Mouse (Mus musculus): ENCODE measurements at regions not wholly inside any gene's neighbourhood (a gene's known extent, or its start where the extent isn't known, plus 50 kb on each side); places are given as distances from the start of the nearest gene placed in this dataset.
A peak's percentile ranks its signal among the peaks of the same experiment; 100 is the strongest.
"Not testable (repeated sequence)": the region's sequence is repeated elsewhere in the genome, so short reads cannot be mapped to it uniquely, and the experiment has no call there.

DNA sequence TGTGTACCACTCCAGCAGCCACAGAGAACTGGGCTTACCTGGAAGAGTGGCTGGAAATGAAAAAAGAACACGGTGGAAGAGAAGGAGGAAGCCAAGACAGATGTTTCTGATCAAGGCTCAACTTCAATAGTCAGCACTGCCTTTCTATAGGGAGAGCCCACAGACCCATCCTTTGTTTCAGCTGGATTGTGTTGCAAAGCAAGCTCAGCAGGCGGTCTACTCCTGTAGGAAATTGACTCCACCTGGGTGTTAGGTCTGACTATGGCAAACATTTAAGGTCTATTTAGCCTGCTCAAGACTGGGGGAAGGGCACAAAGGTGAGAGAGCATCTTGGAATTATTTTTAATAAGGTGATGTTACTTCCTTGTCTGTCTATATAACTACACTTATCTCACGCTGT is 266.9 kb upstream of the Rnf219 start:
- TF ChIP-seq CTCF (IDR thresholded peaks at IDR 0.05; ENCODE audit: borderline replicate concordance, insufficient read depth, low read depth, low read length) (no peak), POLR2A (IDR thresholded peaks at IDR 0.05; ENCODE audit: borderline replicate concordance, insufficient read depth, low read length) (no peak)
- no peak for DNase-seq
- Histone ChIP-seq H3K4me3 (replicated peaks; ENCODE audit: insufficient read depth, low read depth, low read length) (no peak overlapping the region), H3K27me3 (ENCODE audit: control insufficient read depth, insufficient read depth, low read length) (no peaks in the 10 kb centered on the region), H3K27ac (ENCODE audit: insufficient read depth, low read length) (no peak overlapping the region), H3K4me1 (ENCODE audit: control insufficient read depth, insufficient read depth, low read length) (no peaks in the 10 kb centered on the region)
- 46% methylated on average over 3 of the region's 3 CpGs for WGBS

- no peak overlapping the region for H3K4me3 ChIP-seq (replicated peaks; ENCODE audit: insufficient read depth, low read depth, low read length)
- TF ChIP-seq POLR2A (IDR thresholded peaks at IDR 0.05; ENCODE audit: borderline replicate concordance, insufficient read depth, low read length) = no peak
- no peak for TF ChIP-seq CTCF (IDR thresholded peaks at IDR 0.05; ENCODE audit: borderline replicate concordance, insufficient read depth, low read depth, low read length)
- H3K27ac ChIP-seq (ENCODE audit: insufficient read depth, low read length) = no peak overlapping the region
- H3K27me3 ChIP-seq (ENCODE audit: control insufficient read depth, insufficient read depth, low read length) = no peaks in the 10 kb centered on the region
- no peaks in the 10 kb centered on the region for H3K4me1 ChIP-seq (ENCODE audit: control insufficient read depth, insufficient read depth, low read length)
- DNase-seq = no peak
- 62% methylated on average over 12 of the region's 12 CpGs for WGBS
Observed at GRCm38 (mm10) chr14:104785066-104785465, 262.6 kb upstream of the Rnf219 start.

DNA sequence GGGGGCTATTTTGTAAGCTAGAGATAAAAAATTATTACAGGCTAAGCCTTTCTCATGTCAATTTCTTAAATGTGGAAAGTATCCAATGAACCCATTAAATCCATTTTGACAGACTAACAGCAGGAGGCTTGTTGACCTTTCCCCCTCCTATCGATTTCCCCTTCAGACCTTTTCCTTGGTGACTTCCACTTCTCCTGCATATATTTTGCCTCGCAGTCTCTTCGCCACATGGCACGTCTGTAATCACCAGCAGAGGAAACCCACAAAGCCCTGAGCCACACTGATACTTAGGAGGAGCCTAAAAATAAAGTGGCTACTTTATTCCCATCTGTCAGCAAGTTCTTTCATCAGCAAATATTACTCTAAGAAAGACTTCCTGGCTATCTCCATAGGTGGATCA is 247.5 kb upstream of the Rnf219 start:
- DNase-seq = no peak
- Histone ChIP-seq H3K4me3 (replicated peaks; ENCODE audit: insufficient read depth, low read depth, low read length) (no peak overlapping the region), H3K27me3 (ENCODE audit: control insufficient read depth, insufficient read depth, low read length) (no peaks in the 10 kb centered on the region), H3K4me1 (ENCODE audit: control insufficient read depth, insufficient read depth, low read length) (no peaks in the 10 kb centered on the region), H3K27ac (ENCODE audit: insufficient read depth, low read length) (no peak overlapping the region)
- TF ChIP-seq POLR2A (IDR thresholded peaks at IDR 0.05; ENCODE audit: borderline replicate concordance, insufficient read depth, low read length) (no peak), CTCF (IDR thresholded peaks at IDR 0.05; ENCODE audit: borderline replicate concordance, insufficient read depth, low read depth, low read length) (no peak)
- 32% methylated on average over 4 of the region's 4 CpGs for WGBS

DNA sequence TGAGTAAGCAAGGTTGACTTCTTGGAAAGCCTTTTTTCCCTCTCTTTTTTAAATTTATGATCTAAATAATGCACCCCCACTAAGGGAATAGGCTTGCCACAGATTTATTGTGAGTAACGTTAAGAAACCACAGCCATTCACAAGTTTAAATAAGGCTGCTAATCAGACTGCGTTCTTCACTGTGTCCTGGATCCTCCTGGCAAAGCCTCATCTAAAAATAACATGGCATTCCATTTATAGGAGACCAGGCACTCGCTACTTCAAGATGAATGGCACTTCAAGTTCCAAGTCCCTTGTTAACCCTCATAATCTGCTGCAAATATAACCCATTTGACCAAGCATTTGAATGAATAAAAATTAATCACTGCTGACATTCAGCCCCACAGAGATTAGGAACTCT is 211.8 kb upstream of the Rnf219 start:
- Histone ChIP-seq H3K4me1 (ENCODE audit: control insufficient read depth, insufficient read depth, low read length) (no peaks in the 10 kb centered on the region), H3K27ac (ENCODE audit: insufficient read depth, low read length) (no peak overlapping the region), H3K4me3 (replicated peaks; ENCODE audit: insufficient read depth, low read depth, low read length) (no peak overlapping the region), H3K27me3 (ENCODE audit: control insufficient read depth, insufficient read depth, low read length) (no peaks in the 10 kb centered on the region)
- WGBS = 49% methylated on average over 3 of the region's 3 CpGs
- no peak for DNase-seq
- TF ChIP-seq POLR2A (IDR thresholded peaks at IDR 0.05; ENCODE audit: borderline replicate concordance, insufficient read depth, low read length) = no peak

DNA sequence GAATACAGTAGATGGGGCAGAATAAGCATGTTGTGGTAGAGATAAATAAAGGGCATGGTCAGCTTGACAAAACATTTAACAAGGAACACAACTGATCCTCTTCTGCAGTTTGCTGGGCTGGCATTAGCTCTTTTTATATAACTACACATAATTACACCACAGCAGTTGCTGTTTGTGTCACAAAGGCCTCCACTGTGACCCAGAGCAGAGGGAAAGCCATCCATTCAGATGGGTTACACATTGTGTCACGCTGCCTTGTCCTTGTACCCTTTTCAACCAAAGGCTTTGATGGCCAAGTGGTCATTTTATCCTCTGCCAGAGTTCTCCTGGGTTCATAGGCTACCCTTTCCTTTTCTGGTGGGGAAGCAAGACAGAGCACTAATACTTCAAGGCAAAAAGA is 209.6 kb upstream of the Rnf219 start:
- WGBS = 17% methylated on average over 1 of the region's 1 CpGs
- no peak for DNase-seq
- no peaks in the 10 kb centered on the region for H3K27me3 ChIP-seq (ENCODE audit: control insufficient read depth, insufficient read depth, low read length)
- H3K27ac ChIP-seq (ENCODE audit: insufficient read depth, low read length) = no peak overlapping the region
- H3K4me3 ChIP-seq (replicated peaks; ENCODE audit: insufficient read depth, low read depth, low read length) = no peak overlapping the region
- TF ChIP-seq POLR2A (IDR thresholded peaks at IDR 0.05; ENCODE audit: borderline replicate concordance, insufficient read depth, low read length) = no peak
- TF ChIP-seq CTCF (IDR thresholded peaks at IDR 0.05; ENCODE audit: borderline replicate concordance, insufficient read depth, low read depth, low read length) = no peak
- no peaks in the 10 kb centered on the region for H3K4me1 ChIP-seq (ENCODE audit: control insufficient read depth, insufficient read depth, low read length)

DNA sequence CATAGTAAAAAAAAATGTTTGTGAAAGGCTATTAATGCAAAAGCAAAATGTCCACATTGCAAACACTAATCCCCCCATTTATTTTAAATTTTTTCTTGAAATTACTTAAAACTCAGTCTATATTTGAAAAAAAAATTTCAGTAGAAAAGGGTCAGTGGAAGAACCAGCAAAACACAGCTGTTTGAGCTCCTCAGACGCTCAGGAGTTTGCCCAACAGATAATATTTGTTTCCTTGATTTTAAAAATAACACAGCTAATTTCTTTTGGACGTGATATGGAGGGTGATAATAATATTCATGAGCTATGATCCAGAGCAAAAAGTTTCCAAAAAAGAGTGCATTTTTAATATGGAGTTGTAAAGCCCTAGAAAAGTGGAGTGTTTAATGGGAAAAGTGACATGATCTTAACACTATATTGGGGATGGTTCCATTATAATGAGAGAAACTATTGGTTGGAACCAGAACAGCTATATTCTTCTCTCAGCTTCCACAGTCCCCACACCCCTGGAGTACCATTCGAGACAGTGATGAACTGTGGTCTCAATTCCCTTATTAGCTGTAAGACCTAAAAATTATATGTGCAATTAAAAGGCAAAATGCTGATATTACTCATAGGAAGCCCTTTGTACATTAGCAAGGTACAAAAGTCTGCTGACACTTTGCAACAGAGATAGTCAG is 209.0 kb upstream of the Rnf219 start:
- DNase-seq = no peak
- Histone ChIP-seq H3K4me1 (ENCODE audit: control insufficient read depth, insufficient read depth, low read length) (no peaks in the 10 kb centered on the region), H3K27me3 (ENCODE audit: control insufficient read depth, insufficient read depth, low read length) (no peaks in the 10 kb centered on the region), H3K27ac (ENCODE audit: insufficient read depth, low read length) (no peak overlapping the region), H3K4me3 (replicated peaks; ENCODE audit: insufficient read depth, low read depth, low read length) (no peak overlapping the region)
- 82% methylated on average over 3 of the region's 3 CpGs for WGBS
- TF ChIP-seq POLR2A (IDR thresholded peaks at IDR 0.05; ENCODE audit: borderline replicate concordance, insufficient read depth, low read length) (no peak), CTCF (IDR thresholded peaks at IDR 0.05; ENCODE audit: borderline replicate concordance, insufficient read depth, low read depth, low read length) (no peak)

- not testable (repeated sequence) for H3K27me3 ChIP-seq (ENCODE audit: control insufficient read depth, insufficient read depth, low read length); H3K4me3 ChIP-seq (replicated peaks; ENCODE audit: insufficient read depth, low read depth, low read length); H3K4me1 ChIP-seq (ENCODE audit: control insufficient read depth, insufficient read depth, low read length); H3K27ac ChIP-seq (ENCODE audit: insufficient read depth, low read length)
- peak; percentile 80 to 88 for DNase-seq
- WGBS = 92% methylated on average over 24 of the region's 24 CpGs
Observed at GRCm38 (mm10) chr14:104715651-104716050, 193.2 kb upstream of the Rnf219 start.

- no peak overlapping the region for H3K27ac ChIP-seq (ENCODE audit: insufficient read depth, low read length)
Observed at GRCm38 (mm10) chr14:104702283-104702893, 179.9 kb upstream of the Rnf219 start.

More at GRCm38 (mm10) chr14:104702283-104702893, 179.9 kb upstream of the Rnf219 start:
- DNase-seq = no peak
- 83% methylated on average over 8 of the region's 8 CpGs for WGBS
- Histone ChIP-seq H3K27me3 (ENCODE audit: control insufficient read depth, insufficient read depth, low read length) (no peaks in the 10 kb centered on the region), H3K4me3 (replicated peaks; ENCODE audit: insufficient read depth, low read depth, low read length) (no peak overlapping the region), H3K4me1 (ENCODE audit: control insufficient read depth, insufficient read depth, low read length) (no peaks in the 10 kb centered on the region)
- no peak for TF ChIP-seq POLR2A (IDR thresholded peaks at IDR 0.05; ENCODE audit: borderline replicate concordance, insufficient read depth, low read length)
- no peak for TF ChIP-seq CTCF (IDR thresholded peaks at IDR 0.05; ENCODE audit: borderline replicate concordance, insufficient read depth, low read depth, low read length)

Measured in cerebellum, adult 2 months (tissue).